Mouse (Mus musculus) frontal cortex, adult (tissue): ENCODE data around the gene Olfr785.
"Not testable (repeated sequence)": the region's sequence is repeated elsewhere in the genome, so short reads cannot be mapped to it uniquely, and the experiment has no call there.

Experiments used
- ATAC-seq: cut with Nextera tagmentation; 2 replicates; pipeline ENCODE4 v1.9.2; 2017; ENCODE audit warnings: mild to moderate bottlenecking, moderate library complexity, mixed read lengths; ENCODE audit not compliant: low TSS enrichment

The Olfr785 gene

GRCm38 (mm10) chr10:129405126-129405525, at the start of gene Olfr785:
Gene Olfr785 (plus strand): TSS chr10:129405426.
- no peak for ATAC-seq

GRCm38 (mm10) chr10:129356496-129356895, 48.7 kb upstream of the Olfr785 start:
- not testable (repeated sequence) for ATAC-seq

GRCm38 (mm10) chr10:129357307-129357706, 47.9 kb upstream of the Olfr785 start:
- no peak for ATAC-seq

- ATAC-seq, result not testable (repeated sequence)
Measured at GRCm38 (mm10) chr10:129374051-129374450, 31.2 kb upstream of the Olfr785 start.

GRCm38 (mm10) chr10:129383783-129384182, 21.4 kb upstream of the Olfr785 start, which contains the start of gene Olfr784:
Gene Olfr784 (plus strand): TSS chr10:129384083.
- no peak for ATAC-seq

GRCm38 (mm10) chr10:129400892-129401291, 4.3 kb upstream of the Olfr785 start:
- ATAC-seq, result no peak

GRCm38 (mm10) chr10:129427006-129427405, 21.8 kb downstream of the Olfr785 start, which contains the start of gene Olfr786:
Gene Olfr786 (plus strand): TSS chr10:129427306.
- no peak for ATAC-seq
